Mouse (Mus musculus) erythroblast, adult 5-6 weeks (primary cell): ENCODE results near the gene Atg10. TPM values are rescaled to one million over a fixed set of nuclear protein-coding genes. Genes with fewer than 3 reads are reported as not detected.

Experiments
- ATAC-seq: replicated peaks from 2 replicates; pipeline ENCODE4 v1.8.0; 2016; ENCODE audit warnings: moderate number of reproducible peaks, mild to moderate bottlenecking, moderate TSS enrichment, inconsistent platforms; ENCODE audit not compliant: poor library complexity, low FRiP score, severe bottlenecking
- total RNA-seq, 2 experiments: library from RNA; stranded (forward) in 1 of 2; stranded (reverse) in 1 of 2; fragments of 150-400 nt in 1 of 2; fragments of 200-764, 138-1000 nt in 1 of 2; gene quantifications; 2 replicates each; pipeline versions ENCODE4 v1.2.3 to v1.2.4; 2015 to 2017; ENCODE audit warnings: low replicate concordance in 2 of 2

The Atg10 gene
- total RNA-seq, 2 experiments from 2014 or later = 0.38 to 1.5 TPM

- ATAC-seq = no peak
Measured at GRCm38 (mm10) chr13:91040421-91040820, 183.3 kb downstream of the Atg10 start.

DNA sequence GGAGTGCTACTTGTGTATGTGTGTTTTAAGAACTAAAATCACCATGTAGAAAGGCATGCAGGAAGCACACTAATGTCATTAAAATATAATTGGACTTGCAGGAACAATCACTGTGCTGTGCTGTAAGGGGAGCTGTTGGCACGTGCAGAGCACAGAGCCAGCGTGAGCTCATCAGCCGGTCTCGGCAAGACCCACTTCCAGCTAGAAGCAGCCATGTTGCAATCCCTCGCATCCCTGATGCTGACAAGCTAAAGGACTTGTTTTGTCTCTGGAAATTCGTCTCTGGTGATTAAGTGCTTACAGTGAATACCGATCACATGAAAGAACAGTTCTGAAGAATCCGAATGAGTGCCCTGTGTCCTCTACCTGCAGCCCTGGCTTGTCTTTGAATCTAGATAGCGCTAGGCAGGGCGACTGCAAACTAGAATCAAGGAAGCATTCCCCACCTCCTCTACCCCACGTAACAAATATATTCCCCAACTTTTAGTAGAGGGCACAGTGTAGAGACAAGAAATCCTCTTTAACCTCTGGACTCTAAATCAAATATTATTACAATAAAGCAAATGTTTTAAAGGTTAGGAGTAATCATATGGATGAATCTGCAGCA lies 184.5 kb downstream of the Atg10 start:
- ATAC-seq = no peak

DNA sequence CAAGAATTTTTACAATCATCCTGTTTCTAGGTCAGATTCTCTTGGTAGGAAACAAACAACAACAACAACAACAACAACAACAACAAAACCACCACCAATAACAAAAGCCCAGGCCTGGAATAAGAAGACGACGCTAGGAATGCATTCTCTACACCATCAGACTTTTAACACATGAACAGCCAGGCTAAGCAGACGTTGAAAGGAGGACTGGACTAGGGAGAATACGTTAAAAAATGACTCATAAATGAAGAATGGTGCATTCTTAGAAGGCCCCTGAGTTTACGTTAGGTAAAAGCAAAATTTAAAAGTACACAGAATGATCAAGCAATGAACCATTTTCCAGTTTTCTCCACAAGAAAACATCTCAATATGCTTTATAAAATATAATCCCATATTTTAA lies 185.1 kb downstream of the Atg10 start:
- no peak for ATAC-seq

GRCm38 (mm10) chr13:91038034-91038433 lies 185.7 kb downstream of the Atg10 start:
- no peak for ATAC-seq

DNA sequence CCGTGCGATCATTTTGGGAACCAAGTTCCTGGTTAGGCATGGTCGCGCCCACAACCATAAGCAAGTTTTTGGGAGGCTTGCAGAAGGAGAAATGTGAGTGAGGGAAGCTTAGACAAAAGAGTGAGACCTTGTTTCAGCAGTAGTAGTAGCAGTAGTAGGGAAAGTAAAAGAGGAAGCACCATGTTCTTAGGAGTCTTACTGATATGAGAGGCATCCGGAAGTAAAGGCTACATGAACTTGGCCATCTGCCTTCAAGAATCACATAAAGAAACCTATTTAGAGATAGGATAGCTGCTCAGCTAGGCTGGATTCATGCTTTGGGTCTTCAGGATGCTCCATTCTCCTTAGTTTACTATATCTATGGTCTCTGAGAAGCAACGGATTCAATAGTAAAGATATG lies 186.4 kb downstream of the Atg10 start:
- no peak for ATAC-seq

DNA sequence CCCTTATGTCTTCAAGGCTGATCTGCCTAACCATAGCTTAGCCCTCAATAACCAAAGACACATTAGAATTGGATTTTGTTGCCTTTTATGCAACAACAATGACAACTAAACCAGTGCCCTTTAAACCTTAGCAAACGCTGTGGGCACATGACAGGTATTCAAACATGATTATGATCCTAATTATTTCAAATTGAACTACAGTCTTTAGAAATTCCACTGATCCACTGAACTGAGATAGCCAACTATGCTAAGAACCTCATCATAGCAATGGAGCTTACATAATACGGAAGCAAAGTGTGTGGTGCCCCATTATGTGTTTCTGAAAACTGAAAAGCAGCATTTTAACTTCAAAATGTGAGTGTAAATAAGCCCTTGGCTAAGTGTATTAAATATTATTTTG lies 191.9 kb downstream of the Atg10 start:
- no peak for ATAC-seq

DNA sequence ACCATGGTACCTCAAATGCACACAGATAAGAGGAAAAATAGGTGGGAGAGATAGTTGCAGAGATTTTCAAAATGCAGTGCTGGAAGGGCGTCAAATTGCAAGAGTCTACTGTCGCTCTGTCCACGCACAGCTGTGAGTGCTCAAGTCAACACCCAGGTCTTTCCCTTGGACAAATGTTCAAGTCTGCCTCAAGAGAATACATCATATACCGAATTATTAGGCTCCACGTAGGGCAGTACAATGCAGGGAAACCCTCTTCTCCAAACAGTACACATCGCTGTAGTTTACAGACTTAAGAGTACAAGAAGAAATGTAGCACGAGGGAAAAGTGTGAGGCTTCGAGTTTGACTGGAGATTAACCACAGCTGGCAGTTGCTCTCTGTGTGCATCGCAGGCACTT lies 200.3 kb downstream of the Atg10 start:
- no peak for ATAC-seq

- ATAC-seq = no peak
Measured at GRCm38 (mm10) chr13:91011851-91012250, 211.9 kb downstream of the Atg10 start.

- no peak for ATAC-seq
Measured at GRCm38 (mm10) chr13:90995034-90995629, 228.6 kb downstream of the Atg10 start.

- no peak for ATAC-seq
Measured at GRCm38 (mm10) chr13:90993602-90994001, 230.2 kb downstream of the Atg10 start.

DNA sequence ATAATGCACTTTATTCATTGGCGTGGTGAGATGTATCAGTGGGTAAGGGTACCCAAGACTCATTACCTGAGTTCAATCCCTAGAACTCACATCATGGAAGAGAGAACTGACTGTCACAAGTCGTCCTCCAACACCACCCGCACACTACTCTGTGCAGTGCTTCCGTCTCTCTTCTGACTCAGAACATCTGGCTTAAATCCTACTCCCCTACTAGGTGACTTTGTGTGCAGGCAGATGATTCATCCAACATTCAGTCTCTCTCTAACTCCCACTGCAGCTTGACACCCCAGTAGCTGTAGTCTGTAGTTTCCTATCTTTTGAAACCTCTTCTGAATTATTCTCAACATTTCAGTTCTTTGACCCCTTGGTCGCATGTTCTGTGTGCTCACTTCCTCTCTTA lies 230.8 kb downstream of the Atg10 start:
- ATAC-seq = no peak

DNA sequence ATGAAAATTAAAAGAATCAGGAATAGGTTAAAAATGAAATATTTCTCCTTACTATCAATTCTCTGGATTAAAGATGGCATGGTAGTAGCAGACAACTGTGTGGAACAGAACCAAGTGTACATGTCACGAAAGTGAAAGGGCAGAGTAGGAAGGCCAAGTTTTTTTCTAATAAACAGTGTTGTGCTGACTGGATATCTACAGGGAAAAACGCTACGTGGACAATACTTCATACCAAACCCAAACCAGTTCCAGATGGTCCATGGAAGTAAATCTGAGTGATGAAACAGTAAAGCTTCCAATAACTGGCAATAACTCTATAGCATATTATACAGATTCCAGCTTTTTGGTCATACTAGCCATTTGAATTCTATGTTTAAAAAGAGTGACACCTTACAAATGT lies 235.5 kb downstream of the Atg10 start:
- no peak for ATAC-seq

GRCm38 (mm10) chr13:90985417-90985816 lies 238.4 kb downstream of the Atg10 start:
- no peak for ATAC-seq

DNA sequence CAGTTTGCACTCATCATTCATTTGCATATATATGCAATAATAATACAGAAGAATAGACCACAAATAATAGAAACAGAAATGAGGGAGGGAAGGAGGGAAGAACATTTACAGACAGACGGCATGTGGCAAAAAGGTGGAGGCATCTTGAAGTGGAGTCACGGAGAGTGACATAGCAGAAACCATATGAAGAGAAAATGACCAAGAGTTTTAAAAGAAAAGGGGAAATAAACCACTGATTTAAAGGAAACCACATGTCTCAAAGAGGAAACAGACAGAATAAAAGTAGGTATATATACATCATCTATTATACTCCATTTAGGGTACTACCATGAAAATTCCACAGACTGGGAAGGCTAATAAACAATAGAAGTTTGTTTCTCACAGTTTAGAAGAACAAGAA lies 239.7 kb downstream of the Atg10 start:
- no peak for ATAC-seq

GRCm38 (mm10) chr13:90981798-90982197 lies 242.0 kb downstream of the Atg10 start:
- no peak for ATAC-seq

- ATAC-seq = no peak
Measured at GRCm38 (mm10) chr13:90980878-90981674, 242.7 kb downstream of the Atg10 start.

GRCm38 (mm10) chr13:90977057-90977456 lies 246.7 kb downstream of the Atg10 start:
- no peak for ATAC-seq

DNA sequence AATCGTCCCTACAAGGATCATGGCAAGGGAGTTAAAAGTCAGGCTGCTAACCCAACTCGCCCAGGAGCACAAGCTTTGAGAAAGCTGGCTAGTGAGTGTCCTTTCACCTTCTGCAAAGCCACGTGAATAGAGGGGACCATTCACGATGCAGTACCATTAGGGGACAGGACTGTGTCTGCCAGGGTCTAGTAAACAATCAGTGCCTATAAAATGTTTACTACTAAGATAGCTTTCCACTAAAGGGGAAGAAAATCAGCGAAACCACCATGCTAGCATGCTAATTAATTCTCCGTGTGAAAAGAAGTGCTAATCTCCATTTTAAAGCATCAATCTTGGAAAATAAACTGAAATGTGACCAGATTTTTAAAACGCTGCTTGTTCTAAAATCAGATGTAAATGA lies 250.4 kb downstream of the Atg10 start:
- no peak for ATAC-seq

- ATAC-seq = no peak
Measured at GRCm38 (mm10) chr13:90970259-90971017, 253.3 kb downstream of the Atg10 start.

DNA sequence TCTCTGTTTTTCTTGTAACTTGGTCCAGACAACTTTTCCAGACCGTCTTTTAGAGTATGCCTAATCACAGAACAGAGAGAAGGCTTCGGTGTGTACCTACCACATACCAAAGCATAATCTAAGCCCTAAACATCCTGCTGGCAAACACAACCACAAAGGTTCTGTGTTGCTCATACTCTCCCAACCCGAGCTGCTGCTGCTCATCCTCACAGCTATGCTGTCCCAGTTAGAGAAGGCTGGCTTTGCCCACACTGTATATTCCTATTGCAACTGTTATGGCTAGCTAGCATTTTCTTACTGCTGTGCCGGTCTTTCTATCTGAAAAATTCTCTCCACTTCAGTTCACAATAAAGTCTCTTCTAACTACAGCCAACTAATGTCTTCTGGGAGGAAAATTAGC lies 254.8 kb downstream of the Atg10 start:
- ATAC-seq = no peak

- ATAC-seq = no peak
Measured at GRCm38 (mm10) chr13:90967422-90967821, 256.3 kb downstream of the Atg10 start.
